Mouse (Mus musculus): ENCODE data around the gene Colec11. TPM values are rescaled to one million over a fixed set of nuclear protein-coding genes. Genes with fewer than 3 reads are reported as not detected.

Gene Colec11
- polyA plus RNA-seq, 1 experiment: 0.18 TPM

DNA sequence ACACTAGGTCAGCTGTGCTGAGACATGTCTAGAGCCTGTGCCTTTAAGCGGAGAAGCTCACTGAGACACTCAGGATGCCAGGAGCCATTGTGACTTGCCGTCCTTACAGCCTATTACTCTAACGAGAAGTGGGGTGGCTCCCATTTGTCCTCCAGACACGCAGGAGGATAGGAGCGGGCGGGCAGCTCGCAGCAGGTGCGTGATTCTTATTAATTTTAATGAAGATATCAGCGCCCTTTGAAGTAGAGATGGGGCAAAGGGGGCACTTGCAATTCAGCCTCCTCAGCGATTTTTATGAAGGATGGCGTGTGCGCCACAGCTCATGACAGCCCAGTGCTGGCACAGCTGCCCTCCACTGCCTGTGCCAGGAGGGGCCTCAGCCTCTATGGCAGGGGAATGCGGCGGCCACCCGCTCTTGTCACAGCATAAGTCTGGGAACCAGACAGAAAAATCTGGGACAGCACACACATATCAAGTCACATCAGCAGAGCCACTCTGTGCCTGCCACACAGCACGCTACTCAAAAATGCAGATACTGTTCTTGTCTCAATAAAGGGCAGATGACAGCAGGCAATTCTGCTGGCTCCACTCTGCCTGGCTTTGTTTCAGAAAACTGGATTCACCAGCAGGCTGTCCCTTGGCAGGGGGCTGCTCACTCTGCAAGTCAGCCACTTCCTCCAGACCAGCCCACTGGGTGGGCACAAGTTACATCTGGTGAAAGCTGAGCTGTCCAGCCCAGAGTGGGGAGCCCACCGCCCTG, 15.5 kb downstream of the Colec11 start:
- WGBS: 80% methylated on average over 17 of the region's 17 CpGs
- Histone ChIP-seq H3K27me3 (ENCODE audit: control insufficient read depth, insufficient read depth, low read length) (no peaks in the 10 kb centered on the region), H3K4me3 (ENCODE audit: extremely low read depth, insufficient read depth, insufficient read length) (no peak overlapping the region), H3K27ac (ENCODE audit: insufficient read depth, low read length) (no peak overlapping the region), H3K4me1 (ENCODE audit: control insufficient read depth, insufficient read depth, insufficient read length) (no peaks in the 10 kb centered on the region), H3K36me3 (ENCODE audit: control insufficient read depth, insufficient read depth, low read length) (no peaks in the 10 kb centered on the region)
- TF ChIP-seq CTCF (IDR thresholded peaks at IDR 0.05; ENCODE audit: extremely low read depth, insufficient read depth, insufficient read length, insufficient replicate concordance) (no peak), POLR2A (IDR thresholded peaks at IDR 0.05; ENCODE audit: low read depth, low read length) (no peak)
- no peak for DNase-seq (ENCODE audit: low read depth in 1 of 2, low spot score in 2 of 2)

DNA sequence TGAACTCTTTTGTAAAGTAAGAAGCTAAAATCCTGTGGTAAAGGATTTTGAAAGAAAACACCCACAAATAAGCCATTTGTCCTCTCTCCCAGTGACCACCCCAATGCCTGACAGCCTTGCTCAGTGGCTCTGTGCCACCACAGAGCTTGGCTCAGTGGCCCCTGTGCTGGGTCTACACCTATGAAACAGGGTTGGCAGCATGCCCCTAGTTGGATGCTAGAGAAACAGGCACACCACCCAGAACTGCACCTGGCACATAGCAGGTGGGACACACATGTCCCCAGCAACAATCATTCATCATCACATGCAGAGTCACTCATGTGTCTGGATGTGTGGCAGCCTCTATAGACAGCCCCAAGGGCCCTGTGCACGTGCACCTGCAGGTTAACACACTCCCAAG, 19.7 kb downstream of the Colec11 start:
- 63% methylated on average over 1 of the region's 1 CpGs for WGBS

GRCm38 (mm10) chr12:28602259-28602658, 20.9 kb downstream of the Colec11 start:
- no peaks in the 10 kb centered on the region for H3K36me3 ChIP-seq (ENCODE audit: control insufficient read depth, insufficient read depth, low read length)
- H3K27me3 ChIP-seq (ENCODE audit: control insufficient read depth, insufficient read depth, low read length): no peaks in the 10 kb centered on the region
- 45% methylated on average over 4 of the region's 4 CpGs for WGBS
- no peak overlapping the region for H3K4me3 ChIP-seq (ENCODE audit: extremely low read depth, insufficient read depth, insufficient read length)
- H3K4me1 ChIP-seq (ENCODE audit: control insufficient read depth, insufficient read depth, insufficient read length): no peaks in the 10 kb centered on the region
- H3K27ac ChIP-seq (ENCODE audit: insufficient read depth, low read length): no peak overlapping the region
- no peak for TF ChIP-seq POLR2A (IDR thresholded peaks at IDR 0.05; ENCODE audit: low read depth, low read length)
- TF ChIP-seq CTCF (IDR thresholded peaks at IDR 0.05; ENCODE audit: extremely low read depth, insufficient read depth, insufficient read length, insufficient replicate concordance): no peak
- no peak for DNase-seq (ENCODE audit: low read depth in 1 of 2, low spot score in 2 of 2)

More for the DNA sequence above, 19.7 kb downstream of the Colec11 start:
- Histone ChIP-seq H3K36me3 (ENCODE audit: control insufficient read depth, insufficient read depth, low read length) (no peaks in the 10 kb centered on the region), H3K4me1 (ENCODE audit: control insufficient read depth, insufficient read depth, insufficient read length) (no peaks in the 10 kb centered on the region), H3K4me3 (ENCODE audit: extremely low read depth, insufficient read depth, insufficient read length) (no peak overlapping the region), H3K27me3 (ENCODE audit: control insufficient read depth, insufficient read depth, low read length) (no peaks in the 10 kb centered on the region), H3K27ac (ENCODE audit: insufficient read depth, low read length) (no peak overlapping the region)
- TF ChIP-seq CTCF (IDR thresholded peaks at IDR 0.05; ENCODE audit: extremely low read depth, insufficient read depth, insufficient read length, insufficient replicate concordance): no peak
- TF ChIP-seq POLR2A (IDR thresholded peaks at IDR 0.05; ENCODE audit: low read depth, low read length): no peak
- no peak for DNase-seq (ENCODE audit: low read depth in 1 of 2, low spot score in 2 of 2)

- 61% methylated on average over 2 of the region's 2 CpGs for WGBS
- Histone ChIP-seq H3K27me3 (ENCODE audit: control insufficient read depth, insufficient read depth, low read length) (no peaks in the 10 kb centered on the region), H3K4me3 (ENCODE audit: extremely low read depth, insufficient read depth, insufficient read length) (no peak overlapping the region), H3K36me3 (ENCODE audit: control insufficient read depth, insufficient read depth, low read length) (no peaks in the 10 kb centered on the region), H3K27ac (ENCODE audit: insufficient read depth, low read length) (no peak overlapping the region), H3K4me1 (ENCODE audit: control insufficient read depth, insufficient read depth, insufficient read length) (no peaks in the 10 kb centered on the region)
- DNase-seq (ENCODE audit: low read depth in 1 of 2, low spot score in 2 of 2): no peak
- TF ChIP-seq POLR2A (IDR thresholded peaks at IDR 0.05; ENCODE audit: low read depth, low read length): no peak
- TF ChIP-seq CTCF (IDR thresholded peaks at IDR 0.05; ENCODE audit: extremely low read depth, insufficient read depth, insufficient read length, insufficient replicate concordance): no peak
Measured at GRCm38 (mm10) chr12:28598526-28598991, 24.6 kb downstream of the Colec11 start.

GRCm38 (mm10) chr12:28598110-28598509, 25.1 kb downstream of the Colec11 start:
- TF ChIP-seq POLR2A (IDR thresholded peaks at IDR 0.05; ENCODE audit: low read depth, low read length) (no peak), CTCF (IDR thresholded peaks at IDR 0.05; ENCODE audit: extremely low read depth, insufficient read depth, insufficient read length, insufficient replicate concordance) (no peak)
- WGBS: 46% methylated on average over 3 of the region's 3 CpGs
- Histone ChIP-seq H3K36me3 (ENCODE audit: control insufficient read depth, insufficient read depth, low read length) (no peaks in the 10 kb centered on the region), H3K27ac (ENCODE audit: insufficient read depth, low read length) (no peak overlapping the region), H3K27me3 (ENCODE audit: control insufficient read depth, insufficient read depth, low read length) (no peaks in the 10 kb centered on the region), H3K4me3 (ENCODE audit: extremely low read depth, insufficient read depth, insufficient read length) (no peak overlapping the region), H3K4me1 (ENCODE audit: control insufficient read depth, insufficient read depth, insufficient read length) (no peaks in the 10 kb centered on the region)
- no peak for DNase-seq (ENCODE audit: low read depth in 1 of 2, low spot score in 2 of 2)

DNA sequence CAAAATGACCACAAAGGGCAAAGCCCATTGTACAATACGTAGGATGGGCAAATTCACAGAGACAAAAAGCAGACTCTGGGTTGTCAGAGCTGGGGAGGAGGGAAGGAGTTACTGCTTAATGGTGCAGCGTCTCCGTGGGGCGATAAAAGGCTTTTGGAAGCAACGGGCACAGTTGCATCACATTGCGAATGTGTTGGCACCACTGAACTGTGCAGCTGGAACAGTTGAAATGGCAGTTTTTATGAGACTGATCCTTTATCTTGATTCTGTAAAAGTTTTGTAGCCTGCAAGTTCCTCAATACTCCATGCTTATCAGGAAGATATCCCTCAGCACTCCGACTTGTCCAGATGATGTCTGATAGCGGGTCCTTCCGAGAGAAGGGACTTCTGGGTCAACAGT, 25.5 kb downstream of the Colec11 start:
- H3K27ac ChIP-seq (ENCODE audit: insufficient read depth, low read length): no peak overlapping the region
- TF ChIP-seq CTCF (IDR thresholded peaks at IDR 0.05; ENCODE audit: extremely low read depth, insufficient read depth, insufficient read length, insufficient replicate concordance) (no peak), POLR2A (IDR thresholded peaks at IDR 0.05; ENCODE audit: low read depth, low read length) (no peak)
- no peak overlapping the region for H3K4me3 ChIP-seq (ENCODE audit: extremely low read depth, insufficient read depth, insufficient read length)
- H3K4me1 ChIP-seq (ENCODE audit: control insufficient read depth, insufficient read depth, insufficient read length): no peaks in the 10 kb centered on the region
- DNase-seq (ENCODE audit: low read depth in 1 of 2, low spot score in 2 of 2): no peak
- no peaks in the 10 kb centered on the region for H3K27me3 ChIP-seq (ENCODE audit: control insufficient read depth, insufficient read depth, low read length)
- WGBS: 81% methylated on average over 9 of the region's 9 CpGs
- no peaks in the 10 kb centered on the region for H3K36me3 ChIP-seq (ENCODE audit: control insufficient read depth, insufficient read depth, low read length)

DNA sequence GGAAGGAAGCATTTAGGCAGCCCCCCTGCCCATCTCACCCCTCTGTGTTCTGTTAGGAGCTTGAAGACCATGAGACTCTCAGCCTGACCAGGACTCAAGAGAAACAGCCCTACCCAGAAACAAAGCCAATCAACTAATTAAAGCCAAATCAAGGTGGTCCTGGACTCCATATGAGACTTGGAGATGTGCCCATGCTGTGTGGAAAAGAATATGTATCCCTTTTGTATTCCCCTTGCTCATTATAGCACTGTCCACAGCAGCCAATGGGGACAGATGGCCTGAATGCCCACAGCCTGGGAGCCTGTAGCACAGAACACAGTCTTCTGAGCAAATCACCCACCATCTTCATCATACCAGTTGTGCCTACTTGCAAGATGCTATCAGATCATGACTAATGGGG, 26.3 kb downstream of the Colec11 start:
- no peak for TF ChIP-seq POLR2A (IDR thresholded peaks at IDR 0.05; ENCODE audit: low read depth, low read length)
- no peak for TF ChIP-seq CTCF (IDR thresholded peaks at IDR 0.05; ENCODE audit: extremely low read depth, insufficient read depth, insufficient read length, insufficient replicate concordance)
- H3K4me3 ChIP-seq (ENCODE audit: extremely low read depth, insufficient read depth, insufficient read length): no peak overlapping the region

More for the DNA sequence above, 26.3 kb downstream of the Colec11 start:
- Histone ChIP-seq H3K36me3 (ENCODE audit: control insufficient read depth, insufficient read depth, low read length) (no peaks in the 10 kb centered on the region), H3K27me3 (ENCODE audit: control insufficient read depth, insufficient read depth, low read length) (no peaks in the 10 kb centered on the region), H3K27ac (ENCODE audit: insufficient read depth, low read length) (no peak overlapping the region), H3K4me1 (ENCODE audit: control insufficient read depth, insufficient read depth, insufficient read length) (no peaks in the 10 kb centered on the region)
- no peak for DNase-seq (ENCODE audit: low read depth in 1 of 2, low spot score in 2 of 2)

All from spleen, adult 2 months (tissue).